Mouse (Mus musculus) monocyte, adult 5-6 weeks (primary cell): ENCODE data around the gene Hist1h2ab. TPM values are rescaled to one million over a fixed set of nuclear protein-coding genes. Genes with fewer than 3 reads are reported as not detected.
"Not testable (repeated sequence)": the region's sequence is repeated elsewhere in the genome, so short reads cannot be mapped to it uniquely, and the experiment has no call there.

Experiments
- ATAC-seq: fragments of 153-309, 156-312 bp; replicated peaks from 2 replicates; pipeline ENCODE4 v1.8.0; 2017; ENCODE audit warnings: mild to moderate bottlenecking; ENCODE audit not compliant: low TSS enrichment, insufficient number of reproducible peaks, severe bottlenecking, poor library complexity, low FRiP score
- total RNA-seq: library from RNA; stranded (forward); fragments of 200-1000, 200-491, 200-594 nt; gene quantifications from 3 replicates; pipeline ENCODE4 v1.2.3, GENCODE M21; 2017

Hist1h2ab gene
- total RNA-seq, result 64.3 to 74.6 TPM in 2 of 3 replicates, not detected in the other

GRCm38 (mm10) chr13:23750839-23751477 is at the start of gene Hist1h2ab:
Gene Hist1h2ab, plus strand, starts transcription at chr13:23751126.
- ATAC-seq, result 0 out of 2 replicates have a peak, but pooled peaks have one; percentile 33

GRCm38 (mm10) chr13:23702220-23702619 is 48.7 kb upstream of the Hist1h2ab start:
- no peak for ATAC-seq

GRCm38 (mm10) chr13:23702801-23703200 is 48.1 kb upstream of the Hist1h2ab start:
- ATAC-seq, result not testable (repeated sequence)

GRCm38 (mm10) chr13:23705751-23706356 is 45.1 kb upstream of the Hist1h2ab start:
- ATAC-seq, result peak; percentile 45

GRCm38 (mm10) chr13:23706771-23707170 is 44.2 kb upstream of the Hist1h2ab start:
- ATAC-seq, result no peak

GRCm38 (mm10) chr13:23708041-23708440 is 42.9 kb upstream of the Hist1h2ab start:
- no peak for ATAC-seq

- ATAC-seq, result no peak
Measured at GRCm38 (mm10) chr13:23708654-23709053, 42.3 kb upstream of the Hist1h2ab start.

- ATAC-seq, result no peak
Measured at GRCm38 (mm10) chr13:23709714-23710373, 41.1 kb upstream of the Hist1h2ab start.

- peak; percentile 64 for ATAC-seq
Measured at GRCm38 (mm10) chr13:23710374-23711089, 40.4 kb upstream of the Hist1h2ab start, which contains the start of gene Hfe. Gene Hfe, minus strand, starts transcription at chr13:23710854.

GRCm38 (mm10) chr13:23716261-23717042 is 34.5 kb upstream of the Hist1h2ab start:
- peak; percentile 88 for ATAC-seq

GRCm38 (mm10) chr13:23717176-23717575 is 33.8 kb upstream of the Hist1h2ab start:
- no peak for ATAC-seq

GRCm38 (mm10) chr13:23717593-23718245 is 33.2 kb upstream of the Hist1h2ab start:
- peak; percentile 75 for ATAC-seq

- no peak for ATAC-seq
Measured at GRCm38 (mm10) chr13:23724239-23724638, 26.7 kb upstream of the Hist1h2ab start.

GRCm38 (mm10) chr13:23725213-23725612 is 25.7 kb upstream of the Hist1h2ab start:
- ATAC-seq, result peak; percentile 57; the same call in 1 of the 2 replicates

GRCm38 (mm10) chr13:23728472-23729191 is 22.3 kb upstream of the Hist1h2ab start:
- ATAC-seq, result no peak

- peak; percentile 58; the same call in 1 of the 2 replicates for ATAC-seq
Measured at GRCm38 (mm10) chr13:23729192-23729525, 21.8 kb upstream of the Hist1h2ab start.

- ATAC-seq, result no peak
Measured at GRCm38 (mm10) chr13:23729706-23730105, 21.2 kb upstream of the Hist1h2ab start.
